Mouse (Mus musculus) G1E (cell line): ENCODE data around the gene Erc2. TPM values are rescaled to one million over a fixed set of nuclear protein-coding genes. Genes with fewer than 3 reads are reported as not detected.

Source experiments
- ATAC-seq: 2 replicates; pipeline ENCODE4 v1.8.0; 2016; ENCODE audit warnings: mild to moderate bottlenecking; ENCODE audit not compliant: insufficient number of reproducible peaks, poor library complexity, low FRiP score, severe bottlenecking; ENCODE audit errors: extremely low read depth
- DNase-seq: peaks from one replicate; pipeline ENCODE4 v3.0.0; 2012; ENCODE audit warnings: low spot score
- H3K27me3 ChIP-seq: 2 replicates; pipeline ENCODE4 v1.6.1; 2012; ENCODE audit warnings: mild to moderate bottlenecking, low read length, inconsistent platforms; ENCODE audit not compliant: insufficient read depth
- H3K36me3 ChIP-seq: replicated peaks from 2 replicates; pipeline ENCODE3; 2012; ENCODE audit warnings: mild to moderate bottlenecking, inconsistent platforms
- H3K4me1 ChIP-seq: 2 replicates; pipeline ENCODE4 v1.6.1; 2012; ENCODE audit warnings: low read depth, low read length, inconsistent platforms, mixed read lengths; ENCODE audit not compliant: insufficient read depth
- H3K4me3 ChIP-seq: 2 replicates; pipeline ENCODE4 v1.5.1; 2012; ENCODE audit warnings: low read depth, mild to moderate bottlenecking, inconsistent platforms, low read length, moderate library complexity, mixed read lengths
- H3K9me3 ChIP-seq: replicated peaks from 2 replicates; pipeline ENCODE4 v1.6.1; 2012; ENCODE audit warnings: inconsistent platforms
- CTCF ChIP-seq: IDR thresholded peaks from 2 replicates; pipeline ENCODE4 v1.5.1; 2012; ENCODE audit warnings: low read depth, low read length, inconsistent platforms, mixed read lengths
- GATA1 ChIP-seq: IDR thresholded peaks from 2 replicates; pipeline ENCODE4 v1.6.1; 2012; ENCODE audit warnings: borderline replicate concordance, low read length, inconsistent platforms, mixed read lengths
- GATA2 ChIP-seq: IDR thresholded peaks from 2 replicates; pipeline ENCODE4 v1.6.1; 2012; ENCODE audit warnings: low read depth, low read length, inconsistent platforms, borderline replicate concordance
- POLR2AphosphoS5 ChIP-seq: IDR thresholded peaks from 2 replicates; pipeline ENCODE4 v1.6.1; 2012; ENCODE audit warnings: low read depth, low read length, inconsistent platforms; ENCODE audit not compliant: insufficient replicate concordance
- TAL1 ChIP-seq: conservative IDR thresholded peaks from 2 replicates; pipeline ENCODE4 v1.6.1; 2012; ENCODE audit warnings: low read depth, low read length, inconsistent platforms, mixed read lengths
- polyA plus RNA-seq: library from polyadenylated mRNA; stranded (reverse); fragments of >175 nt; gene quantifications from 2 replicates; pipeline ENCODE4 v1.2.3, GENCODE M21; 2012
- total RNA-seq, 2 experiments: library from RNA; stranded (forward) in 1 of 2; stranded (reverse) in 1 of 2; fragments of 200-1000 nt in 1 of 2; fragments of >200 nt in 1 of 2; fragmentation: Nextera tagmentation in 1 of 2; gene quantifications; 2 replicates each; pipeline ENCODE4 v1.2.3; 2014 to 2017

Gene Erc2
- total and polyA plus RNA-seq, 3 experiments: 0.49 TPM; not detected in 2

DNA sequence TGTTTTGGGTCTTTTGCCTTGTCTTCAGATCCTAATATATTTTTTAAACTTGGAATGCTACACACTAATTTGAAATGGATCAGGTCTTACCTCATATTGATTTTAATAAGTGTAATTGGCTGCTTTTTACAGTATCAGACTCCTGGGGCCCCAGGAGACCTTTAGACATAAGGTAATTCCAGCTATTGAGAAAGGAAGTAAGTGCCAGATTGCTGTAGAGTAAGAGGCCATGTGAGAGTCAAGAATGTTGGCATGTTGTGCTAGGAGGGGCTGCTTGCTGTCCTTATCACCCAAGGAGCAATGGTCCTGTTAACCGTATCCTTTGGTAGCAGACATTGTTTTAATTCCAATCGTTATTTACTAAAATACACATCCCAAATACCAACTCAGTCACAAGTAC is 163.3 kb downstream of the Erc2 start:
- DNase-seq (no peak), ATAC-seq (no peak)
- 0 out of 2 replicates have a peak, but pooled peaks cover 5% of the 10 kb centered on the region for H3K9me3 ChIP-seq
- H3K36me3 ChIP-seq: no peaks in the 10 kb centered on the region
- TF ChIP-seq POLR2AphosphoS5: no peak
- no peak for TF ChIP-seq GATA2
- TF ChIP-seq TAL1: no peak
- TF ChIP-seq GATA1: no peak
- no peak for TF ChIP-seq CTCF
- no peaks in the 10 kb centered on the region for H3K27me3 ChIP-seq
- H3K4me1 ChIP-seq: no peaks in the 10 kb centered on the region
- no peak overlapping the region for H3K4me3 ChIP-seq

DNA sequence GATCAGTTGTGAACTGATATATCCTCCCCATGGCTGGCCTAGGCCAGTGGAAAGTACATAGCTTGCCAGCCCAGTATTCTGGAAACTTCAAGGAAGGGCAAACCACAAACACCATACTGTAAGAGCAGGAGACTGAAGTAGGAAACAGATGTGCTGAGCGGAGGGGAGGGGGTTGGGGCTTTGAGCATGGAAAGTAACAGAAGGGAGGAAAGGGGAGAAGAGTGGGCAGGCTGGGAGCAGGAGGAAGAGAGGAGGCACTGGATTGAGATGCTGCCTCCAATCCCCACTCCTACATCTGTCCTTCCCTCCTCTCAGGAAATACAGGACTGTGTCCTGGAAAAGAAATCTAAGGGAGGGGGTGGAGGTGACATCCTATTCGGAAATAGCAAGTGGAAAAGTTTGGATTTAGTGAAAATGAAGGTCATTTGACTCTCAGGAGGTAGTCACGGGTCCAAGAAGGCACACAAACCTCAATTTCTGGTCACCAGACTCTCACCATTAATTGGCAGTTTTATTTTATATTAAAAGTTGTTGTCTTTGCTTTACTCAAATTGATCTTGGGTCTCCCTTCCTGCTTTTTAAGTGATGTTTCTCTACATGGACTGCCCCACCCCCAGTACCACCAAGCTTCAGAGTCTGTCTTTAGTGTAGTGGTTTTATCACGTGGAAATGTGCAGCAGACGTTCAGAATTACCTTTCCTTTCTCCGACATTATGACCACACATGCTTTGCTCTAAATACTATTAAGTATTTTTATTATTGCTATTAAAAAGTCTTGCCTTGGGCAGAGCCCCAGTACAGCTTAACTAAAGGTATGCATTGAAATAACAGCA is 167.1 kb downstream of the Erc2 start:
- H3K4me3 ChIP-seq: no peak overlapping the region
- H3K9me3 ChIP-seq: peaks cover 12% of the 10 kb centered on the region; the same call in 1 of the 2 replicates
- TF ChIP-seq POLR2AphosphoS5 (no peak), GATA1 (no peak), CTCF (no peak), TAL1 (no peak), GATA2 (no peak)
- no peaks in the 10 kb centered on the region for H3K36me3 ChIP-seq
- no peaks in the 10 kb centered on the region for H3K4me1 ChIP-seq
- H3K27me3 ChIP-seq: no peaks in the 10 kb centered on the region
- no peak for DNase-seq
- no peak for ATAC-seq

DNA sequence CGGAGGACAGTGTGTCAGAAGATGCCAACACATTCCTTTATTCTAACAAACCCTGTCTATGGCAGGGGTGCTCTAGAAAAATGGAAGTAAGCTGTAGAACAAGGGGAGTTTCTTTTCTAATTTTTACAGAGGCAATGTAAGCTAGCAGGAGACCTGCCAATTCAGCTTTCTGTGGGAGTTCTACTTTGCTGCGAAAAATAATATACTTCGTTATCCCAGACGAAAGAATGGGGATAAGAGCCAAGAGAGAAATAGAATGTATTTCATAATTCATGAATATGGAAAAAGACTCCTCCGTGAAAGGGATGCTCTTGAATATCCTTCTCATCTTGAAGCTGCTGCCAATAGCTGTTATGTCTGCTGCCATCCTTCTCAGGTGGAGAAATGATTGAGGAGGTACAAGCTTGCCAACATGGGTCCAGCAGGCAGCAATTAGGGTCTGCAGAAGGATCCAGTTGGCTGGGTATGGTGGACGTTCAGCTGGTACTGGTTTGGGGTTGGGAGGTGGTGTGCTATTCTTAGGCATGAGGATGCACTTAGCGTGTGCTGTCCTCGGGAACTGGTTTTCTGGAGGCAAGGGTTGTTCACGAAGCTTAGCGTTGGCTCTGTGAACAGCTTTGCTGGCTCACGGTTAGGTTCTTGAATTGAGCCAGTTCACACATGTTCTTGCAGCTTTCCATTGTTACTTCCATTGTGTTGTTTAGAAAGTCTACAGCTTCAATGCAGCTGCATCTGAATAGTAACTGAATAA is 176.1 kb downstream of the Erc2 start:
- DNase-seq (no peak), ATAC-seq (no peak)
- no peak overlapping the region for H3K4me3 ChIP-seq
- TF ChIP-seq GATA1: no peak
- TF ChIP-seq GATA2: no peak
- no peak for TF ChIP-seq CTCF
- TF ChIP-seq POLR2AphosphoS5: no peak
- no peak for TF ChIP-seq TAL1
- peaks cover 32% of the 10 kb centered on the region for H3K9me3 ChIP-seq
- no peaks in the 10 kb centered on the region for H3K27me3 ChIP-seq
- no peaks in the 10 kb centered on the region for H3K4me1 ChIP-seq
- no peaks in the 10 kb centered on the region for H3K36me3 ChIP-seq

DNA sequence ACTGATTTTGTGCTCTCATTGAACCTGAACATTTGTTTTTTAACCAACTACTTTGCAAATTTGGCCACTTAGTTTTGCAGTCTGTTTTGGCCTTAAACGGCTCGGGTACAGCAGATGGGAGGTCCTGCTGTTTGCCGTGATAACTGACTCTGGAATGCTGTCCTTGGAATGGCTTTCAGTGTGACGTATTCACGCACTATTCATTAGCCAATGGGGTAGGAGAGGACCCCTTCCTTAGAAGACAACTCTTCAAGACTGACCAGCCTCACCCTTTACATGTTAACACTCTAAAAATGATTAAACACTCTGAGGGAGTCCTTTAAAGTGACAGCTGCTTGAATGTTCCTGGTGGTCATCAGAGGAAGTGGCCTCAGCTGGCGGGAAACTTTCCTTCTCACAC is 178.5 kb downstream of the Erc2 start:
- peaks cover 32% of the 10 kb centered on the region for H3K9me3 ChIP-seq
- ATAC-seq (no peak), DNase-seq (no peak)
- H3K4me1 ChIP-seq: no peaks in the 10 kb centered on the region
- no peak for TF ChIP-seq TAL1
- no peak for TF ChIP-seq CTCF
- no peak for TF ChIP-seq POLR2AphosphoS5
- TF ChIP-seq GATA1: no peak
- H3K27me3 ChIP-seq: no peaks in the 10 kb centered on the region
- H3K36me3 ChIP-seq: no peaks in the 10 kb centered on the region
- no peak overlapping the region for H3K4me3 ChIP-seq

DNA sequence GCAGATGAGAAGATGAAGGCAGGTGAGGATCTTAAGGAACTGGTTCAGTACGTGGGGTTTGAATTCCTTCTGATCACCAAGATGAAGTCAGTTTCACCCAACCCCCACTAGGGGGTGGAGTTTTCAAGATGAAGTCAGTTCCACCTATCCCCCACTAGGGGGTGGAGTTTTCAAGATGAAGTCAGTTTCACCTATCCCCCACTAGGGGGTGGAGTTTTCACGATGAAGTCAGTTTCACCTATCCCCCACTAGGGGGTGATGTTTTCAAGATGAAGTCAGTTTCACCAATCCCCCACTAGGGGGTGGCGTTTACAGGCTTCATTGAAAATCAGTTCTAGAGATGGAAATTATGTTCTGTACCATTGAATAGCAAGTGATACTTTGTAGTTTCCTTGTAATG is 181.7 kb downstream of the Erc2 start:
- no peaks in the 10 kb centered on the region for H3K27me3 ChIP-seq
- no peak for TF ChIP-seq CTCF
- no peak for TF ChIP-seq TAL1
- TF ChIP-seq GATA1: no peak
- no peak for TF ChIP-seq GATA2
- TF ChIP-seq POLR2AphosphoS5: no peak
- no peaks in the 10 kb centered on the region for H3K4me1 ChIP-seq
- no peak for ATAC-seq
- H3K4me3 ChIP-seq: no peak overlapping the region
- peaks cover 25% of the 10 kb centered on the region for H3K9me3 ChIP-seq
- DNase-seq: no peak
- H3K36me3 ChIP-seq: no peaks in the 10 kb centered on the region

DNA sequence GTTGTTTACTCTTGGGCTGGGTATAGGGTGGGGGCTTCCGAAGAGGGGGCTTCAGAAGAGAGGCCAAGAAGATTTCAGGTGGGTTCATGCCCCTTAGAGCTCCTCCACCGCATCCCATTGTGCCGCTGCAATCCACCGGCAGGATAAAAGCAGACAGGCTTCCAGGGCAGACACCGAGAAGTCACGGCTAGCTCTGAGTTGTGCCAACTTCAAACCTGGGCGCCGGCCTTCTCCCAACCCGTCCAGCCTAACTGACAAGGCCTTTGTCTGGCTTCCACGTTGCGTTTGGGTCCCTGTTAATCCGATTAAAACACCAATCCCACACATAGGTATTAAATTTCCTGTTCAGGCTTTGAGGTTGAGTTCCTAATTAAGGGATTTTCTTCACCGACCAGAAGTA is 182.8 kb downstream of the Erc2 start:
- Histone ChIP-seq H3K36me3 (no peaks in the 10 kb centered on the region), H3K27me3 (no peaks in the 10 kb centered on the region), H3K4me3 (no peak overlapping the region), H3K9me3 (peaks cover 19% of the 10 kb centered on the region), H3K4me1 (no peaks in the 10 kb centered on the region)
- ATAC-seq (no peak), DNase-seq (no peak)
- TF ChIP-seq TAL1 (no peak), GATA1 (no peak), GATA2 (no peak), POLR2AphosphoS5 (no peak), CTCF (no peak)
